In genomic region chr3:31019287-31019686, GRCm38 (mm10) we compare ENCODE assay signal across 30 mouse cellular contexts.
"Had no signal": no experiment of that assay in that cellular context is flagged by ENCODE, and none has a peak within 500 bp of the region (broad histone marks: within the 10 kb centered on the region; RNA-seq: fewer than 3 reads in every experiment).

No protein-coding gene starts in this region.

- H3K27ac ChIP-seq: heart, embryonic 13.5 days; heart, embryonic 15.5 days; hindbrain, embryonic 10.5 days; hindbrain, embryonic 12.5 days; hindbrain, embryonic 13.5 days; hindbrain, embryonic 14.5 days; hindbrain, embryonic 15.5 days; hindbrain, postnatal 0 days; intestine, embryonic 15.5 days; kidney, embryonic 15.5 days; kidney, postnatal 0 days; layer of hippocampus, adult 2 months; left cerebral cortex, adult 2 months had no signal

- H3K27me3 ChIP-seq: heart, embryonic 12.5 days; heart, embryonic 13.5 days; heart, embryonic 15.5 days; hindbrain, embryonic 12.5 days; hindbrain, embryonic 13.5 days; hindbrain, embryonic 15.5 days; intestine, embryonic 15.5 days; kidney, embryonic 15.5 days had no signal

- H3K4me3 ChIP-seq: heart, embryonic 12.5 days; heart, embryonic 13.5 days; heart, embryonic 15.5 days; hindbrain, embryonic 10.5 days; hindbrain, embryonic 12.5 days; hindbrain, embryonic 13.5 days; hindbrain, embryonic 15.5 days; intestine, embryonic 15.5 days; kidney, embryonic 15.5 days; layer of hippocampus, adult 2 months; left cerebral cortex, adult 2 months had no signal

- H3K9me3 ChIP-seq: heart, embryonic 12.5 days; heart, embryonic 13.5 days; heart, embryonic 15.5 days; hindbrain, embryonic 10.5 days; hindbrain, embryonic 12.5 days; hindbrain, embryonic 13.5 days; hindbrain, embryonic 15.5 days; intestine, embryonic 15.5 days; kidney, embryonic 15.5 days had no signal

- DNase-seq: heart, postnatal 10 days; heart, postnatal 14 days; heart, postnatal 36 days; heart, postnatal 4 days; kidney, adult 11 months; kidney, adult 18-20 months; kidney, adult 2 months; kidney, adult 8-10 months; kidney, adult 9 months; kidney, postnatal 10 days; kidney, postnatal 14 days; kidney, postnatal 25 days; kidney, postnatal 36 days; kidney, postnatal 4 days; layer of hippocampus, adult 9-11 months; layer of hippocampus, postnatal 36 days had no signal

- H3K9ac ChIP-seq: heart, embryonic 12.5 days; heart, embryonic 13.5 days; heart, embryonic 15.5 days; hindbrain, embryonic 12.5 days; hindbrain, embryonic 13.5 days; hindbrain, embryonic 14.5 days; hindbrain, embryonic 15.5 days; intestine, embryonic 15.5 days; kidney, embryonic 15.5 days had no signal

- H3K36me3 ChIP-seq: hindbrain, embryonic 15.5 days had no signal
